Mouse (Mus musculus) forebrain, embryonic 11.5 days (tissue): ENCODE measurements around the gene Pcp4. TPM values are rescaled to one million over a fixed set of nuclear protein-coding genes. Genes with fewer than 3 reads are reported as not detected.

Source experiments
- ATAC-seq: fragments of 200-750 bp; cut with Nextera tagmentation; replicated peaks from 2 replicates; pipeline ENCODE4 v1.8.0; 2017; ENCODE audit warnings: moderate TSS enrichment; ENCODE audit not compliant: low FRiP score
- DNase-seq: peaks from one replicate; pipeline ENCODE4 v3.0.0-alpha.2; 2017; ENCODE audit warnings: low spot score
- H3K27ac ChIP-seq: fragments of 300-500 bp; sonication (generic); 2 replicates; pipeline ENCODE4 v1.5.1; 2014; ENCODE audit warnings: low read depth, low read length
- H3K27me3 ChIP-seq: fragments of 300-500 bp; sonication (generic); 2 replicates; pipeline ENCODE4 v1.6.1; 2014; ENCODE audit warnings: mild to moderate bottlenecking, low read length, mixed read lengths; ENCODE audit not compliant: control insufficient read depth, insufficient read depth
- H3K36me3 ChIP-seq: fragments of 300-500 bp; sonication (generic); 2 replicates; pipeline ENCODE4 v1.6.1; 2014; ENCODE audit warnings: mild to moderate bottlenecking, low read length, moderate library complexity, mixed read lengths; ENCODE audit not compliant: control insufficient read depth, insufficient read depth
- H3K4me1 ChIP-seq: fragments of 300-500 bp; sonication (generic); replicated peaks from 2 replicates; pipeline ENCODE4 v1.6.1; 2014; ENCODE audit warnings: low read length, mixed read lengths; ENCODE audit not compliant: control insufficient read depth, insufficient read depth
- H3K4me2 ChIP-seq: fragments of 300-500 bp; sonication (generic); 2 replicates; pipeline ENCODE4 v1.6.1; 2014; ENCODE audit warnings: low read depth, mild to moderate bottlenecking, low read length, moderate library complexity, mixed read lengths; ENCODE audit not compliant: severe bottlenecking
- H3K4me3 ChIP-seq: fragments of 300-500 bp; sonication (generic); 2 replicates; pipeline ENCODE4 v1.5.1; 2014; ENCODE audit warnings: low read depth, low read length
- H3K9ac ChIP-seq: fragments of 300-500 bp; sonication (generic); 2 replicates; pipeline ENCODE4 v1.6.1; 2014; ENCODE audit warnings: low read length
- H3K9me3 ChIP-seq: fragments of 300-500 bp; sonication (generic); 2 replicates; pipeline ENCODE4 v1.6.1; 2016; ENCODE audit warnings: low read length, mixed read lengths; ENCODE audit not compliant: control insufficient read depth
- WGBS: fragments of 180-500 bp; shearing (Covaris S2); extraction: QIAGEN DNeasy Blood & Tissue Kit; methylation state at CpG from one replicate; pipeline ENCODE4 v1.1.7; 2014; 5-methylcytosine and 5-hydroxymethylcytosine counted together
- polyA plus RNA-seq: library from polyadenylated mRNA; unstranded; fragments of >200 nt; fragmentation: Nextera tagmentation; extraction: Ambion mirVana; gene quantifications from 2 replicates; pipeline ENCODE4 v1.2.1, GENCODE M21; 2014

The Pcp4 gene
- polyA plus RNA-seq, 1 experiment from 2014 or later: 9.4 TPM

GRCm38 (mm10) chr16:96498951-96499350, 31.5 kb downstream of the Pcp4 start:
- 88% methylated on average over 7 of the region's 7 CpGs for WGBS
- H3K4me1 ChIP-seq: no peaks in the 10 kb centered on the region
- no peaks in the 10 kb centered on the region for H3K27me3 ChIP-seq
- H3K9ac ChIP-seq: no peak overlapping the region
- H3K4me3 ChIP-seq: no peak overlapping the region
- H3K27ac ChIP-seq: no peak overlapping the region
- ATAC-seq (no peak), DNase-seq (no peak)
- no peaks in the 10 kb centered on the region for H3K36me3 ChIP-seq
- H3K4me2 ChIP-seq: no peak overlapping the region
- H3K9me3 ChIP-seq: no peaks in the 10 kb centered on the region

GRCm38 (mm10) chr16:96501241-96501640, 33.8 kb downstream of the Pcp4 start:
- no peak overlapping the region for H3K4me2 ChIP-seq
- H3K4me3 ChIP-seq: no peak overlapping the region
- 73% methylated on average over 6 of the region's 6 CpGs for WGBS
- no peaks in the 10 kb centered on the region for H3K4me1 ChIP-seq
- H3K27me3 ChIP-seq: no peaks in the 10 kb centered on the region
- H3K9ac ChIP-seq: no peak overlapping the region
- no peak for ATAC-seq
- no peaks in the 10 kb centered on the region for H3K36me3 ChIP-seq
- DNase-seq: no peak
- no peaks in the 10 kb centered on the region for H3K9me3 ChIP-seq
- no peak overlapping the region for H3K27ac ChIP-seq

GRCm38 (mm10) chr16:96502586-96502985, 35.2 kb downstream of the Pcp4 start:
- 68% methylated on average over 3 of the region's 3 CpGs for WGBS
- H3K9me3 ChIP-seq: no peaks in the 10 kb centered on the region
- H3K27me3 ChIP-seq: no peaks in the 10 kb centered on the region
- H3K4me3 ChIP-seq: no peak overlapping the region
- DNase-seq (no peak), ATAC-seq (no peak)
- no peak overlapping the region for H3K27ac ChIP-seq
- no peaks in the 10 kb centered on the region for H3K4me1 ChIP-seq
- no peak overlapping the region for H3K9ac ChIP-seq
- H3K4me2 ChIP-seq: no peak overlapping the region
- no peaks in the 10 kb centered on the region for H3K36me3 ChIP-seq

- H3K4me2 ChIP-seq: no peak overlapping the region
- no peak overlapping the region for H3K4me3 ChIP-seq
- ATAC-seq (no peak), DNase-seq (no peak)
- H3K9me3 ChIP-seq: no peaks in the 10 kb centered on the region
- H3K27me3 ChIP-seq: no peaks in the 10 kb centered on the region
- H3K4me1 ChIP-seq: peaks cover 2% of the 10 kb centered on the region; the same call in 1 of the 2 replicates
- no peaks in the 10 kb centered on the region for H3K36me3 ChIP-seq
- 85% methylated on average over 3 of the region's 3 CpGs for WGBS
- H3K27ac ChIP-seq: no peak overlapping the region
- H3K9ac ChIP-seq: no peak overlapping the region
Measured at GRCm38 (mm10) chr16:96514466-96514865, 47.1 kb downstream of the Pcp4 start.

GRCm38 (mm10) chr16:96527476-96527875, 60.1 kb downstream of the Pcp4 start:
- no peak overlapping the region for H3K27ac ChIP-seq
- no peak for ATAC-seq
- H3K4me2 ChIP-seq: no peak overlapping the region
- WGBS: 92% methylated on average over 3 of the region's 3 CpGs
- peak; percentile 25 for DNase-seq
- H3K4me3 ChIP-seq: no peak overlapping the region
- H3K27me3 ChIP-seq: no peaks in the 10 kb centered on the region
- H3K9ac ChIP-seq: no peak overlapping the region
- no peaks in the 10 kb centered on the region for H3K9me3 ChIP-seq
- no peaks in the 10 kb centered on the region; the same call in 1 of the 2 replicates for H3K4me1 ChIP-seq
- no peaks in the 10 kb centered on the region for H3K36me3 ChIP-seq

GRCm38 (mm10) chr16:96528471-96528870, 61.1 kb downstream of the Pcp4 start:
- no peak for ATAC-seq
- H3K9me3 ChIP-seq: no peaks in the 10 kb centered on the region
- no peak overlapping the region for H3K27ac ChIP-seq
- 96% methylated on average over 4 of the region's 4 CpGs for WGBS
- no peak overlapping the region for H3K4me2 ChIP-seq
- H3K4me1 ChIP-seq: no peaks in the 10 kb centered on the region; the same call in 1 of the 2 replicates
- H3K4me3 ChIP-seq: no peak overlapping the region
- no peak overlapping the region for H3K9ac ChIP-seq
- no peaks in the 10 kb centered on the region for H3K27me3 ChIP-seq
- DNase-seq: no peak
- H3K36me3 ChIP-seq: no peaks in the 10 kb centered on the region

- H3K4me2 ChIP-seq: no peak overlapping the region
- H3K36me3 ChIP-seq: no peaks in the 10 kb centered on the region
- no peaks in the 10 kb centered on the region for H3K9me3 ChIP-seq
- ATAC-seq: peak; percentile 60
- H3K9ac ChIP-seq: no peak overlapping the region
- H3K4me3 ChIP-seq: no peak overlapping the region
- no peak overlapping the region for H3K27ac ChIP-seq
- WGBS: 58% methylated on average over 9 of the region's 9 CpGs
- DNase-seq: peak; percentile 53
- no peaks in the 10 kb centered on the region; the same call in 1 of the 2 replicates for H3K4me1 ChIP-seq
- H3K27me3 ChIP-seq: no peaks in the 10 kb centered on the region
Measured at GRCm38 (mm10) chr16:96529896-96530568, 62.6 kb downstream of the Pcp4 start.

- Histone ChIP-seq H3K27me3 (no peaks in the 10 kb centered on the region), H3K9me3 (no peaks in the 10 kb centered on the region), H3K4me1 (no peaks in the 10 kb centered on the region; the same call in 1 of the 2 replicates), H3K4me3 (no peak overlapping the region), H3K9ac (no peak overlapping the region), H3K4me2 (no peak overlapping the region), H3K27ac (no peak overlapping the region), H3K36me3 (no peaks in the 10 kb centered on the region)
- WGBS: 49% methylated on average over 3 of the region's 3 CpGs
- no peak for DNase-seq
- no peak for ATAC-seq
Measured at GRCm38 (mm10) chr16:96530569-96530898, 63.1 kb downstream of the Pcp4 start.

GRCm38 (mm10) chr16:96531029-96531428, 63.6 kb downstream of the Pcp4 start:
- H3K4me1 ChIP-seq: no peaks in the 10 kb centered on the region; the same call in 1 of the 2 replicates
- ATAC-seq (no peak), DNase-seq (peak; percentile 29)
- H3K27ac ChIP-seq: no peak overlapping the region
- WGBS: 89% methylated on average over 4 of the region's 4 CpGs
- no peaks in the 10 kb centered on the region for H3K27me3 ChIP-seq
- H3K36me3 ChIP-seq: no peaks in the 10 kb centered on the region
- H3K9me3 ChIP-seq: no peaks in the 10 kb centered on the region
- H3K4me2 ChIP-seq: no peak overlapping the region
- no peak overlapping the region for H3K4me3 ChIP-seq
- H3K9ac ChIP-seq: no peak overlapping the region
